ENCODE assay signal across 15 mouse cellular contexts in the genomic region with DNA sequence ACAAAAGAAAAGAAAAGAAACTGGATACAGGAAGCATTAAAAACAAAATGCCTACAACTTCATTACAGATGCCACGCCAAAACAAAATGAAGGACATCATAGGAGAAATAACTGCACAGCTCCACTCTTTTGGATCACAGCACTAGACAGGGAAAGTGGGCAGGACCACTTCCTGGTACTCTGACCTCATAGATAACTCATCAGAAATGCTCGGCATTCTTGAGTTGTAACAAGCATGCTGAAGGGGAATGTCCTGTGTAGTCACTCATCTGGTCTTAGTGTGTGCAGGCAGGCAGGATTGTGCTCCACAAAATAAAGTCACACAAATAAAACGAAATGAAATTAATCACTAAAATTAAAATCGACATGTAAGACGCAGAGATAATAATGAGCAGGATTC.
"Had no signal": no experiment of that assay in that cellular context is flagged by ENCODE, and none has a peak within 500 bp of the region (broad histone marks: within the 10 kb centered on the region; RNA-seq: fewer than 3 reads in every experiment).

No protein-coding gene starts in this region.

- ATAC-seq: intestine, postnatal 0 days; midbrain, embryonic 16.5 days had no signal

- H3K27me3 ChIP-seq: liver, embryonic 15.5 days; megakaryocyte, embryonic 14.5 days; midbrain, embryonic 12.5 days had no signal

- H3K4me2 ChIP-seq: liver, embryonic 11.5 days; liver, embryonic 15.5 days; midbrain, embryonic 12.5 days had no signal

- H3K9me3 ChIP-seq: limb, embryonic 10.5 days; liver, embryonic 15.5 days; megakaryocyte, embryonic 14.5 days; midbrain, embryonic 12.5 days had no signal

- H3K36me3 ChIP-seq: limb, embryonic 10.5 days; liver, embryonic 15.5 days; midbrain, embryonic 12.5 days had no signal

- H3K9ac ChIP-seq: liver, embryonic 15.5 days; midbrain, embryonic 12.5 days had no signal

- DNase-seq: kidney, adult 8-10 months; kidney, postnatal 36 days; lung, adult 2 months; lung, postnatal 10 days; right cerebral cortex, adult 18-20 months; right cerebral cortex, postnatal 25 days; thymus, postnatal 36 days had no signal

- H3K27ac ChIP-seq: limb, embryonic 10.5 days; liver, embryonic 15.5 days; macrophage; midbrain, embryonic 12.5 days had no signal

- H3K4me3 ChIP-seq: limb, embryonic 10.5 days; liver, embryonic 15.5 days; megakaryocyte, embryonic 14.5 days; midbrain, embryonic 12.5 days had no signal

- H3K4me1 ChIP-seq: limb, embryonic 10.5 days; liver, embryonic 15.5 days; megakaryocyte, embryonic 14.5 days; midbrain, embryonic 12.5 days had no signal
